Mouse (Mus musculus): Measurements from ENCODE around the gene Rps25.

DNA sequence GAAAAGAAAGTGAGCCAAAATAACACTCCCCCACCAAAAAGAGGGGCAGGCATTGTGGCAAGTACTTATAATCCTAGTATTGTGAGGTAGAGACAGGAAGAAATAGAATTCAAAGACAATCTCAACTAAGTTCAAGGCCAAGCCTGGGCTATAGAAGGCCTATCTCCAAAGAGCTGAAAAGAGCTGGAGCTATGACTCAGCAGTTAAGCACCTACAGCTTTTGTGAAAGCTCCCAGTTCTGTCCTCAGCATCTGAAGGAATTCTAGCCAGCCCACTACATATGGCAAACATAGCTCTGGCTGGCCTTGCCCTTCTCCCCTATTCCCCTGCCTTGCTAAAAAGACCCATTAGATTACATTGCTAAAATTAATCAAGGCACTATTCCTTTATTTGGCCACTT, 33.6 kb upstream of the Rps25 start:
- TF ChIP-seq CTCF (IDR thresholded peaks at IDR 0.05; ENCODE audit: low read depth) (no peak), EP300 (optimal IDR thresholded peaks at IDR 0.05) (no peak)
